Mouse (Mus musculus) forebrain, embryonic 13.5 days (tissue): Measurements from ENCODE around the gene Smpd3. TPM values are rescaled to one million over a fixed set of nuclear protein-coding genes. Genes with fewer than 3 reads are reported as not detected.

ENCODE experiments used
- ATAC-seq: fragments of 200-750 bp; cut with Nextera tagmentation; 2 replicates; pipeline ENCODE4 v1.8.0; 2017
- H3K27ac ChIP-seq: fragments of 300-500 bp; sonication (generic); 2 replicates; pipeline ENCODE4 v1.5.1; 2015; ENCODE audit warnings: inconsistent platforms, mild to moderate bottlenecking, moderate library complexity
- H3K27me3 ChIP-seq: fragments of 300-500 bp; sonication (generic); 2 replicates; pipeline ENCODE4 v1.6.1; 2015; ENCODE audit warnings: mild to moderate bottlenecking, inconsistent platforms
- H3K36me3 ChIP-seq: fragments of 300-500 bp; sonication (generic); 2 replicates; pipeline ENCODE4 v1.6.1; 2015; ENCODE audit warnings: mild to moderate bottlenecking, inconsistent platforms; ENCODE audit not compliant: poor library complexity, severe bottlenecking
- H3K4me1 ChIP-seq: fragments of 300-500 bp; sonication (generic); 2 replicates; pipeline ENCODE4 v1.6.1; 2015; ENCODE audit warnings: inconsistent platforms
- H3K4me2 ChIP-seq: fragments of 300-500 bp; sonication (generic); 2 replicates; pipeline ENCODE4 v1.6.1; 2015; ENCODE audit warnings: inconsistent platforms, mild to moderate bottlenecking, moderate library complexity
- H3K4me3 ChIP-seq: fragments of 300-500 bp; sonication (generic); 2 replicates; pipeline ENCODE4 v1.5.1; 2015; ENCODE audit warnings: mild to moderate bottlenecking, inconsistent platforms
- H3K9ac ChIP-seq: fragments of 300-500 bp; sonication (generic); 2 replicates; pipeline ENCODE4 v1.6.1; 2015; ENCODE audit warnings: mild to moderate bottlenecking, inconsistent platforms
- H3K9me3 ChIP-seq: fragments of 300-500 bp; sonication (generic); replicated peaks from 2 replicates; pipeline ENCODE4 v1.6.1; 2016; ENCODE audit warnings: inconsistent platforms
- WGBS: fragments of 180-500 bp; shearing (Covaris S2); methylation state at CpG from one replicate; pipeline ENCODE4 v1.1.7; 2015; 5-methylcytosine and 5-hydroxymethylcytosine counted together
- polyA plus RNA-seq: library from polyadenylated mRNA; unstranded; fragments of >200 nt; fragmentation: Nextera tagmentation; extraction: Ambion mirVana; gene quantifications from 2 replicates; pipeline ENCODE4 v1.2.1, GENCODE M21; 2015

Gene Smpd3
- polyA plus RNA-seq, 1 experiment from 2014 or later, result 31.4 TPM

- Histone ChIP-seq H3K9ac (no peak overlapping the region), H3K9me3 (no peaks in the 10 kb centered on the region), H3K36me3 (peaks cover 29% of the 10 kb centered on the region; the same call in 1 of the 2 replicates), H3K27ac (no peak overlapping the region), H3K4me3 (no peak overlapping the region), H3K4me1 (no peaks in the 10 kb centered on the region), H3K4me2 (no peak overlapping the region), H3K27me3 (no peaks in the 10 kb centered on the region)
- WGBS, result 58% methylated on average over 5 of the region's 5 CpGs
- ATAC-seq, result no peak
These were observed 57.6 kb downstream of the Smpd3 start for GRCm38 (mm10) chr8:106280154-106280553.

GRCm38 (mm10) chr8:106278367-106279042 is 59.3 kb downstream of the Smpd3 start:
- Histone ChIP-seq H3K4me1 (no peaks in the 10 kb centered on the region), H3K4me3 (no peak overlapping the region), H3K27me3 (no peaks in the 10 kb centered on the region), H3K9ac (no peak overlapping the region), H3K27ac (no peak overlapping the region), H3K36me3 (peaks cover 21% of the 10 kb centered on the region; the same call in 1 of the 2 replicates), H3K4me2 (no peak overlapping the region), H3K9me3 (no peaks in the 10 kb centered on the region)
- 82% methylated on average over 11 of the region's 11 CpGs for WGBS
- no peak for ATAC-seq

- 89% methylated on average over 5 of the region's 5 CpGs for WGBS
- H3K4me1 ChIP-seq, result peaks cover 8% of the 10 kb centered on the region; the same call in 1 of the 2 replicates
- no peak for ATAC-seq
- no peak overlapping the region for H3K9ac ChIP-seq
- no peak overlapping the region for H3K4me3 ChIP-seq
- no peak overlapping the region for H3K27ac ChIP-seq
- H3K27me3 ChIP-seq, result no peaks in the 10 kb centered on the region
- H3K9me3 ChIP-seq, result no peaks in the 10 kb centered on the region
- peaks cover 14% of the 10 kb centered on the region; the same call in 1 of the 2 replicates for H3K36me3 ChIP-seq
- H3K4me2 ChIP-seq, result no peak overlapping the region
These were observed 61.0 kb downstream of the Smpd3 start for GRCm38 (mm10) chr8:106276709-106277317.

GRCm38 (mm10) chr8:106273468-106273867 is 64.3 kb downstream of the Smpd3 start:
- H3K9ac ChIP-seq, result no peak overlapping the region
- ATAC-seq, result no peak
- 86% methylated on average over 3 of the region's 3 CpGs for WGBS

GRCm38 (mm10) chr8:106271378-106271777 is 66.4 kb downstream of the Smpd3 start:
- Histone ChIP-seq H3K9ac (peak overlapping the region; percentile 22; the same call in 1 of the 2 replicates), H3K4me1 (peaks cover 45% of the 10 kb centered on the region), H3K9me3 (no peaks in the 10 kb centered on the region), H3K4me3 (no peak overlapping the region), H3K4me2 (0 out of 2 replicates have a peak overlapping the region, but pooled peaks have one; percentile 22), H3K27me3 (no peaks in the 10 kb centered on the region), H3K36me3 (no peaks in the 10 kb centered on the region), H3K27ac (peak overlapping the region; percentile 61)
- ATAC-seq, result no peak
- WGBS, result 68% methylated on average over 4 of the region's 4 CpGs

More at GRCm38 (mm10) chr8:106273468-106273867, 64.3 kb downstream of the Smpd3 start:
- Histone ChIP-seq H3K36me3 (0 out of 2 replicates have a peak, but pooled peaks cover 3% of the 10 kb centered on the region), H3K4me1 (peaks cover 41% of the 10 kb centered on the region), H3K27me3 (no peaks in the 10 kb centered on the region), H3K9me3 (no peaks in the 10 kb centered on the region), H3K27ac (no peak overlapping the region), H3K4me3 (no peak overlapping the region), H3K4me2 (no peak overlapping the region)

GRCm38 (mm10) chr8:106270804-106271203 is 67.0 kb downstream of the Smpd3 start:
- Histone ChIP-seq H3K27ac (peak overlapping the region; percentile 61), H3K36me3 (peaks cover 2% of the 10 kb centered on the region), H3K27me3 (no peaks in the 10 kb centered on the region), H3K4me2 (peak overlapping the region; percentile 22), H3K9me3 (no peaks in the 10 kb centered on the region), H3K9ac (peak overlapping the region; percentile 22; the same call in 1 of the 2 replicates), H3K4me3 (no peak overlapping the region), H3K4me1 (peaks cover 45% of the 10 kb centered on the region)
- WGBS, result 4% methylated on average over 5 of the region's 5 CpGs
- ATAC-seq, result peak; percentile 66

- no peaks in the 10 kb centered on the region for H3K9me3 ChIP-seq
- H3K4me3 ChIP-seq, result no peak overlapping the region
- H3K4me2 ChIP-seq, result no peak overlapping the region; the same call in 1 of the 2 replicates
- no peaks in the 10 kb centered on the region for H3K27me3 ChIP-seq
- ATAC-seq, result peak; percentile 37; the same call in 1 of the 2 replicates
- H3K4me1 ChIP-seq, result peaks cover 51% of the 10 kb centered on the region
- 25% methylated on average over 5 of the region's 5 CpGs for WGBS
- H3K9ac ChIP-seq, result no peak overlapping the region
- peaks cover 21% of the 10 kb centered on the region for H3K36me3 ChIP-seq
- peak overlapping the region; percentile 45; the same call in 1 of the 2 replicates for H3K27ac ChIP-seq
These were observed 69.0 kb downstream of the Smpd3 start for GRCm38 (mm10) chr8:106268710-106269346.

- Histone ChIP-seq H3K4me3 (no peak overlapping the region), H3K27ac (no peak overlapping the region), H3K4me2 (no peak overlapping the region), H3K9ac (no peak overlapping the region), H3K27me3 (no peaks in the 10 kb centered on the region), H3K36me3 (peaks cover 50% of the 10 kb centered on the region), H3K4me1 (peaks cover 37% of the 10 kb centered on the region), H3K9me3 (no peaks in the 10 kb centered on the region)
- 88% methylated on average over 17 of the region's 17 CpGs for WGBS
- ATAC-seq, result no peak
These were observed 72.4 kb downstream of the Smpd3 start for GRCm38 (mm10) chr8:106265398-106265797.

- no peak overlapping the region for H3K4me3 ChIP-seq
- peak overlapping the region; percentile 35; the same call in 1 of the 2 replicates for H3K27ac ChIP-seq
- peaks cover 22% of the 10 kb centered on the region for H3K4me1 ChIP-seq
- no peak overlapping the region for H3K4me2 ChIP-seq
- 75% methylated on average over 4 of the region's 4 CpGs for WGBS
- 0 out of 2 replicates have a peak, but pooled peaks have one; percentile 28 for ATAC-seq
- no peak overlapping the region for H3K9ac ChIP-seq
- H3K36me3 ChIP-seq, result peaks cover 65% of the 10 kb centered on the region
- no peaks in the 10 kb centered on the region for H3K27me3 ChIP-seq
- no peaks in the 10 kb centered on the region for H3K9me3 ChIP-seq
These were observed 73.9 kb downstream of the Smpd3 start for GRCm38 (mm10) chr8:106263928-106264327.

GRCm38 (mm10) chr8:106262343-106262742 is 75.4 kb downstream of the Smpd3 start:
- Histone ChIP-seq H3K4me3 (no peak overlapping the region), H3K4me2 (no peak overlapping the region), H3K9ac (no peak overlapping the region), H3K4me1 (peaks cover 13% of the 10 kb centered on the region; the same call in 1 of the 2 replicates), H3K36me3 (peaks cover 80% of the 10 kb centered on the region), H3K27ac (no peak overlapping the region), H3K27me3 (no peaks in the 10 kb centered on the region), H3K9me3 (no peaks in the 10 kb centered on the region)
- ATAC-seq, result no peak
- WGBS, result 80% methylated on average over 5 of the region's 5 CpGs

GRCm38 (mm10) chr8:106260894-106261293 is 76.9 kb downstream of the Smpd3 start:
- Histone ChIP-seq H3K4me2 (no peak overlapping the region), H3K4me3 (no peak overlapping the region), H3K27ac (no peak overlapping the region), H3K36me3 (peaks cover 92% of the 10 kb centered on the region), H3K4me1 (peaks cover 13% of the 10 kb centered on the region; the same call in 1 of the 2 replicates), H3K27me3 (no peaks in the 10 kb centered on the region), H3K9me3 (no peaks in the 10 kb centered on the region), H3K9ac (no peak overlapping the region)
- ATAC-seq, result no peak
- 87% methylated on average over 4 of the region's 4 CpGs for WGBS
